Mouse (Mus musculus) spleen, adult 2 months (tissue): ENCODE measurements around the gene Cep68. TPM values are rescaled to one million over a fixed set of nuclear protein-coding genes. Genes with fewer than 3 reads are reported as not detected.

ENCODE experiments used
- DNase-seq, 2 experiments: peaks; one replicate each; pipeline versions ENCODE4 v3.0.0 to v3.0.0-alpha.2; 2012 to 2021; ENCODE audit warnings: low spot score in 2 of 2, low read depth in 1 of 2
- H3K27ac ChIP-seq: fragments of 200-500 bp; 2 replicates; pipeline ENCODE4 v1.5.1; 2012; ENCODE audit warnings: low read length, inconsistent platforms; ENCODE audit not compliant: insufficient read depth
- H3K27me3 ChIP-seq: fragments of 200-500 bp; 2 replicates; pipeline ENCODE4 v1.6.1; 2012; ENCODE audit warnings: mild to moderate bottlenecking, moderate library complexity, low read length, inconsistent platforms; ENCODE audit not compliant: control insufficient read depth, insufficient read depth
- H3K36me3 ChIP-seq: fragments of 200-500 bp; 2 replicates; pipeline ENCODE4 v1.6.1; 2012; ENCODE audit warnings: mild to moderate bottlenecking, low read length, inconsistent platforms; ENCODE audit not compliant: control insufficient read depth, insufficient read depth
- H3K4me1 ChIP-seq: fragments of 200-500 bp; 2 replicates; pipeline ENCODE4 v1.6.1; 2011; ENCODE audit warnings: inconsistent platforms; ENCODE audit not compliant: control insufficient read depth, insufficient read depth, insufficient read length
- H3K4me3 ChIP-seq: fragments of 200-500 bp; 2 replicates; pipeline ENCODE4 v1.5.1; 2011; ENCODE audit warnings: mild to moderate bottlenecking, inconsistent platforms; ENCODE audit not compliant: insufficient read depth, insufficient read length; ENCODE audit errors: extremely low read depth
- CTCF ChIP-seq: fragments of 200-500 bp; IDR thresholded peaks from 2 replicates; pipeline ENCODE4 v1.5.1; 2011; ENCODE audit warnings: mild to moderate bottlenecking, inconsistent platforms; ENCODE audit not compliant: insufficient read depth, insufficient read length, insufficient replicate concordance; ENCODE audit errors: extremely low read depth
- POLR2A ChIP-seq: fragments of 200-500 bp; IDR thresholded peaks from 2 replicates; pipeline ENCODE4 v1.6.1; 2011; ENCODE audit warnings: low read depth, low read length, inconsistent platforms
- WGBS: fragments of 180-500 bp; shearing (Covaris S2); methylation state at CpG from one replicate; pipeline ENCODE4 v1.1.7; 2018; 5-methylcytosine and 5-hydroxymethylcytosine counted together
- polyA plus RNA-seq: library from polyadenylated mRNA; depleted of rRNA; stranded (reverse); fragments of >200 nt; gene quantifications from 2 replicates; pipeline ENCODE4 v1.2.3, GENCODE M21; 2012

Gene Cep68
- polyA plus RNA-seq, 1 experiment, result 14.9 TPM

GRCm38 (mm10) chr11:20275974-20276373 is 26.7 kb upstream of the Cep68 start:
- H3K4me3 ChIP-seq, result no peak overlapping the region
- H3K27me3 ChIP-seq, result no peaks in the 10 kb centered on the region
- no peak overlapping the region for H3K27ac ChIP-seq
- no peaks in the 10 kb centered on the region for H3K4me1 ChIP-seq
- no peak for DNase-seq
- 80% methylated on average over 2 of the region's 2 CpGs for WGBS
- TF ChIP-seq POLR2A (no peak), CTCF (no peak)
- no peaks in the 10 kb centered on the region for H3K36me3 ChIP-seq

- Histone ChIP-seq H3K36me3 (no peaks in the 10 kb centered on the region), H3K4me3 (no peak overlapping the region), H3K27me3 (no peaks in the 10 kb centered on the region), H3K4me1 (no peaks in the 10 kb centered on the region), H3K27ac (no peak overlapping the region)
- 71% methylated on average over 6 of the region's 6 CpGs for WGBS
- no peak for DNase-seq
- TF ChIP-seq POLR2A (no peak), CTCF (no peak)
Observed at GRCm38 (mm10) chr11:20269885-20270284, 20.7 kb upstream of the Cep68 start.

DNA sequence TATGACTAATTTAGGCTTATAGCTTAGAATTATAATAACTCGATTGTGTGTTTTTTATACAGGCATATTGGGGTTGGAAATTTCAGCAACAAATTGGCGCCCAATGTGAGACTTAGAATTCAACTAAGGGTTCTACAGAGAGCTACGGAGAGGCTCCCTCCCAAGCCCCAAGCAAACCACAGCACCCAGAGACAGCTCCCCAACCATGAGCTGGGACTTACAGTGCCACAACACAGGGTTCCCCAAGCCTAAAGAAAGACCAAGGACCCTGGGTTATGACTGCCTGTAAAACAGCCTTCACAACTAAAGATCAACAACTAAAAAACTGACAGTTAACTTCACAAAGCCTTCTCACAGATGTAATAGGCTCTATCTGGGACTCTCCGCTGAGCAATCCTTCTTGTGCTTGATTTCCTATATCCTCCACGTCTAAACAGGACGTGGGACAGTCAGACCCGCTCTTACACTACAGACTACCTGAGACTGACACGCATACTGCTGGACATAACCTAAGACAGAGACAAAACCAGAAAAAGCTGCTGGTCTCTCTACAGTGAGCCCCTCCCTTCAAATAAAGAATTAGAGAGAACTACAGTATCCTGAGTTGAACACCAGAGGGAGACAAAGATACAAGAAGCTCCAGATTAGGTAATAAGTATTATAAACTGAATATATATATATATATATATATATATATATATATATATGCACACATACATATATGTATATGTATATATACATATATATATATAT is 13.6 kb upstream of the Cep68 start:
- TF ChIP-seq POLR2A (no peak), CTCF (no peak)
- 69% methylated on average over 8 of the region's 8 CpGs for WGBS
- no peak for DNase-seq

DNA sequence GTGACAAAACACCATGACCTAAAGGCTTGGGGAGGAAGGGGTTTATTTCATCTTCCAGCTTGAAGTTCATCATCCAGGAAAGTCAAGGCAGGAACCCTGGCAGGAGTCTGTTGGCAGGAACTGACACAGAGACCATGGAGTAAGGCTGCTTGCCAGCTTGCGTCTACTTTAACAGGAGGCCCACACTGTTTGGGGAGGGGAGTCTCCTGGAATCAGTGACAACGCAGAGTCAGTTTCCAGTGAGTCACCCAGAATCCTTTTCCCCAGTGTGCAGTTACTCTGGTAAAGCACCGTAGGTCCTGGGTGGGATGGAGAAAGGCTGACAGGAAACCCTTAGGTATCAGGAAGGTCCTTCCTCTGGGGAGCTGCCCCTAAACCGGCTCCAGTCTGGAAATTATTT is 5.6 kb upstream of the Cep68 start:
- H3K27me3 ChIP-seq, result no peaks in the 10 kb centered on the region
- no peak for DNase-seq
- H3K4me1 ChIP-seq, result peaks cover 2% of the 10 kb centered on the region; the same call in 1 of the 2 replicates
- no peaks in the 10 kb centered on the region for H3K36me3 ChIP-seq
- H3K27ac ChIP-seq, result no peak overlapping the region
- 86% methylated on average over 4 of the region's 4 CpGs for WGBS
- no peak overlapping the region for H3K4me3 ChIP-seq
- TF ChIP-seq POLR2A (no peak), CTCF (no peak)

More for the DNA sequence above, 13.6 kb upstream of the Cep68 start:
- Histone ChIP-seq H3K36me3 (no peaks in the 10 kb centered on the region), H3K4me1 (no peaks in the 10 kb centered on the region), H3K27ac (no peak overlapping the region), H3K27me3 (no peaks in the 10 kb centered on the region), H3K4me3 (no peak overlapping the region)

DNA sequence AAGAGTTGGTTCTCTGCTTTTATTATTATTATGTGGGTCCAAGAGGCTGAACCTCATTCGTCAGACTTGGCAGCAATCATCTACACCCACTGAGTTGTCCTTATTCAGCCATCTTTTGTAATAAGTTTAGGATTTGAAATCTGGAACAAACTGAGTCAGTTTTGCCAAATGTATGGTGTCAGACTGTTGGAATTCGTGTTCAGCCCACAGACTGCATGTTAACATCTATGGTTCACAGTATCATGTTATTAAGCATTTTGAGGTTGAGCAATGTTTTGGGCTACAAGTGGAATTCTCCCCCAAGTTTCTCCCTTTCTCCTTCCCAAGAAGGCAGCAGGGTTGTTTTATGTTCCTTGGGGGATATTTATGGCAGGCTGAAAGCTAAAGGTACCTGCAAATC is 3.9 kb upstream of the Cep68 start:
- Histone ChIP-seq H3K27ac (no peak overlapping the region), H3K36me3 (no peaks in the 10 kb centered on the region), H3K4me1 (peaks cover 2% of the 10 kb centered on the region), H3K4me3 (no peak overlapping the region), H3K27me3 (no peaks in the 10 kb centered on the region)
- no peak for TF ChIP-seq CTCF
- TF ChIP-seq POLR2A, result no peak
- no peak for DNase-seq
- 88% methylated on average over 2 of the region's 2 CpGs for WGBS

DNA sequence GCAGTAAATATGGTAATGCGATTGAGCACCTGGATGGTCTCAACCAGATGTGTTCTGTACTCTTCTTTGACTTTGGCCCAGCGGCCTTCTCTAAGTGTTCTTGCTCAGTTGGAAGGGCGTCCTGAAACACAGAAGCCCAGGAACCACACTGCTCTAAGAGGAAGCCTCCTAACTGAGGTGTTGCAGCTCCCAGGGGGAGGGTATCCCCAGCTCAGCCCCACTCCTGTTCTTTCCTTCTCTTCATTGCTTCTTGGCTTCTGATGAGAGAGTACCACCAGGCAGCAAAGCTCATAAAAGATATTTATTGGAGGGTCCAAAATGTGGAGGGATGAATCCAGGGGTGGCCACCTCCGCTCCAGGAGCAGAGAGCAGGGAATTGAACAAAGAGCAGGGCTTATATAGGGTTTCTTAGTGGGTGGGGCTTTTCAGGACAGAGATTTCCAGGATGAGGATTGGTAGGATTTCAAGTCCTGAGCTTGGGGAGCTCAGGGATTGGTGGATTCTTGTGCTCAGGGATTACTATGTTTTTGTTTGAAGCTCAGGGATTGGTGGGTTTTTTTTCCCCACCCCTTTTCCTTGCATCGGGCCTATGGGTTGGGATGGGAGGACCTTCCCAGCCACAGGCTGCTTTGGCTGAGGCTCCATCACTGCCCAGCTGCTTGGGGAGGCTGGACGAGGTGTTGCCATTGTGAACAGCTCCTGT is 1.4 kb upstream of the Cep68 start:
- WGBS, result 84% methylated on average over 6 of the region's 6 CpGs
- Histone ChIP-seq H3K4me1 (peaks cover 17% of the 10 kb centered on the region), H3K27me3 (no peaks in the 10 kb centered on the region), H3K4me3 (no peak overlapping the region), H3K27ac (no peak overlapping the region), H3K36me3 (no peaks in the 10 kb centered on the region)
- DNase-seq, result no peak
- TF ChIP-seq POLR2A (no peak), CTCF (no peak)

GRCm38 (mm10) chr11:20248840-20249239 is 389 bp downstream of the Cep68 start:
- TF ChIP-seq CTCF (no peak), POLR2A (no peak)
- H3K36me3 ChIP-seq, result 0 out of 2 replicates have a peak, but pooled peaks cover 3% of the 10 kb centered on the region
- WGBS, result 0% methylated on average over 20 of the region's 39 CpGs
- peak; percentile 12 to 41 for DNase-seq
- H3K4me1 ChIP-seq, result peaks cover 17% of the 10 kb centered on the region
- H3K27ac ChIP-seq, result peak overlapping the region; percentile 86
- peak overlapping the region; percentile 96 for H3K4me3 ChIP-seq
- H3K27me3 ChIP-seq, result no peaks in the 10 kb centered on the region
